Mouse (Mus musculus): ENCODE data around the gene Mob1b. TPM values are rescaled to one million over a fixed set of nuclear protein-coding genes. Genes with fewer than 3 reads are reported as not detected.

Gene Mob1b
- polyA plus RNA-seq, 1 experiment from 2014 or later: 18.0 TPM

DNA sequence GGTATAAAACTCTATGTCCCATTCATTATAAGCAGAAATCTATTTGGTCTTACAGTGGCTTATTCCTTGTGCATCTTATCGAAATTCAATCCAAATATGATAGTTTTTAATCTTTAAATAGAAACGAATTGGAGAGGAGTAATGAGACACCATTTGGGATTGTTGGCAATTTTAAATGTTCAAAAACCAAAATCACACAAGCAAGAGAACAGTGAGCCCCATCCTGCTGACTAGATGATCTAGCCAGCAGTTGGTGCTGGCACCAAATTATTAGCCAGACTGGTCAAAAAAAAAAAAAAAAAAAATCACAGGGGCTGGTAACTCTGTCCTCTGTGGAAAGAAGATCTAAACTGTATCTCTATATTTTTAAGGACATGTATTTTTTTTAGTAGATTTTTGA, 92.5 kb downstream of the Mob1b start:
- no peak for ATAC-seq (ENCODE audit: low FRiP score, low TSS enrichment)
- Histone ChIP-seq H3K4me3 (ENCODE audit: low read length) (no peak overlapping the region), H3K4me2 (replicated peaks; ENCODE audit: low read depth, low read length) (no peak overlapping the region), H3K9me3 (ENCODE audit: control insufficient read depth, low read length) (no peaks in the 10 kb centered on the region), H3K9ac (ENCODE audit: low read depth, low read length) (no peak overlapping the region), H3K27ac (ENCODE audit: low read depth, low read length) (no peak overlapping the region), H3K36me3 (ENCODE audit: control insufficient read depth, insufficient read depth, low read length) (no peaks in the 10 kb centered on the region), H3K4me1 (ENCODE audit: control insufficient read depth, insufficient read depth, low read length) (no peaks in the 10 kb centered on the region), H3K27me3 (ENCODE audit: control insufficient read depth, insufficient read depth, low read length) (no peaks in the 10 kb centered on the region)
- 82% methylated on average over 2 of the region's 2 CpGs for WGBS

Other genes starting within 250 kb of the Mob1b start
- gene Enam, start 232.9 kb upstream of the Mob1b start, polyA plus RNA-seq (2014; fragmentation: Nextera tagmentation; extraction: Ambion mirVana): not detected in 2 replicates
- 0.91 TPM in 1 of 2 replicates, not detected in the other for gene Jchain, start 193.0 kb upstream of the Mob1b start, polyA plus RNA-seq (2014; fragmentation: Nextera tagmentation; extraction: Ambion mirVana)
- 73.4 and 88.8 TPM in 2 replicates for gene Utp3, start 166.4 kb upstream of the Mob1b start, polyA plus RNA-seq (2014; fragmentation: Nextera tagmentation; extraction: Ambion mirVana)
- 11.1 and 17.7 TPM in 2 replicates for gene Rufy3, start 155.8 kb upstream of the Mob1b start, polyA plus RNA-seq (2014; fragmentation: Nextera tagmentation; extraction: Ambion mirVana)
- 59.6 and 78.4 TPM in 2 replicates for gene Grsf1, start 44.7 kb upstream of the Mob1b start, polyA plus RNA-seq (2014; fragmentation: Nextera tagmentation; extraction: Ambion mirVana)
- gene Dck, start 44.1 kb downstream of the Mob1b start, polyA plus RNA-seq (2014; fragmentation: Nextera tagmentation; extraction: Ambion mirVana): 36.3 and 58.9 TPM in 2 replicates
- gene Slc4a4, start 166.0 kb downstream of the Mob1b start, polyA plus RNA-seq (2014; fragmentation: Nextera tagmentation; extraction: Ambion mirVana): 4.0 and 4.7 TPM in 2 replicates

Data from kidney, embryonic 14.5 days (tissue).